Mouse (Mus musculus): ENCODE data around the gene BC025920.

- TF ChIP-seq POU5F1 (IDR thresholded peaks at IDR 0.05; ENCODE audit: borderline replicate concordance, low read length) (no peak), CTCF (conservative IDR thresholded peaks at IDR 0.05; ENCODE audit: low read length) (no peak)
Measured at GRCm38 (mm10) chr10:81569507-81570237, 36.4 kb upstream of the BC025920 start.
